In genomic region chr1:93810011-93810410, GRCm38 (mm10) we compare ENCODE assay signal across 33 mouse cellular contexts. TPM values are rescaled to one million over a fixed set of nuclear protein-coding genes. Genes with fewer than 3 reads are reported as not detected.
"Had no signal": no experiment of that assay in that cellular context is flagged by ENCODE, and none has a peak within 500 bp of the region (broad histone marks: within the 10 kb centered on the region; RNA-seq: fewer than 3 reads in every experiment).

No protein-coding gene starts in this region.

- H3K27ac ChIP-seq: heart, embryonic 10.5 days; hindbrain, embryonic 13.5 days; hindbrain, embryonic 15.5 days; intestine, embryonic 15.5 days; layer of hippocampus, adult 2 months; left cerebral cortex, adult 2 months; limb, embryonic 10.5 days; limb, embryonic 12.5 days; liver, embryonic 13.5 days; liver, embryonic 15.5 days had no signal

- H3K4me3 ChIP-seq: heart, embryonic 10.5 days; heart, embryonic 12.5 days; hindbrain, embryonic 13.5 days; hindbrain, embryonic 15.5 days; intestine, embryonic 15.5 days; layer of hippocampus, adult 2 months; left cerebral cortex, adult 2 months; limb, embryonic 10.5 days; limb, embryonic 12.5 days; liver, embryonic 13.5 days; liver, embryonic 15.5 days had no signal

- H3K27me3 ChIP-seq: heart, embryonic 12.5 days; hindbrain, embryonic 13.5 days; hindbrain, embryonic 15.5 days; intestine, embryonic 15.5 days; limb, embryonic 12.5 days; liver, embryonic 13.5 days; liver, embryonic 15.5 days had no signal

- H3K4me2 ChIP-seq: heart, embryonic 12.5 days; hindbrain, embryonic 13.5 days; hindbrain, embryonic 15.5 days; intestine, embryonic 15.5 days; limb, embryonic 12.5 days; liver, embryonic 11.5 days; liver, embryonic 13.5 days; liver, embryonic 15.5 days had no signal

- ATAC-seq: inflammation-experienced regulatory T-cells, adult 6 months; intestine, embryonic 15.5 days; intestine, postnatal 0 days had no signal

- H3K9ac ChIP-seq: heart, embryonic 12.5 days; hindbrain, embryonic 13.5 days; hindbrain, embryonic 15.5 days; intestine, embryonic 15.5 days; limb, embryonic 12.5 days; liver, embryonic 13.5 days; liver, embryonic 15.5 days had no signal

- H3K9me3 ChIP-seq: heart, embryonic 10.5 days; heart, embryonic 12.5 days; hindbrain, embryonic 13.5 days; hindbrain, embryonic 15.5 days; intestine, embryonic 15.5 days; limb, embryonic 10.5 days; limb, embryonic 12.5 days; liver, embryonic 13.5 days; liver, embryonic 15.5 days had no signal

- DNase-seq: gastrocnemius, postnatal 14 days; gastrocnemius, postnatal 36 days; heart, adult 18-20 months; heart, postnatal 10 days; heart, postnatal 36 days; kidney, adult 18-20 months; kidney, adult 8-10 months; kidney, postnatal 10 days; kidney, postnatal 25 days; kidney, postnatal 4 days; liver; liver, embryonic 13.5 days had no signal

RNA-seq across cellular contexts. Expression of gene Gal3st2, which starts 51.1 kb away (rescaled TPM):
- total RNA-seq: gastrocnemius, adult 18-20 months; gastrocnemius, adult 8-10 months; gastrocnemius, postnatal 14 days; gastrocnemius, postnatal 36 days; hematopoietic stem cell, adult 5-6 weeks; layer of hippocampus, postnatal 25 days had no signal
- polyA plus RNA-seq: gonadal fat pad, adult 2 months; heart, embryonic 10.5 days; hindbrain, embryonic 11.5 days; hindbrain, embryonic 13.5 days; hindbrain, embryonic 15.5 days; inflammation-experienced regulatory T-cells, adult 6 months; kidney, embryonic 14.5 days; kidney, embryonic 16.5 days; limb, embryonic 10.5 days; liver, embryonic 11.5 days; liver, embryonic 13.5 days; liver, embryonic 15.5 days had no signal
